Mouse (Mus musculus) heart, postnatal 36 days (tissue): Measurements from ENCODE around the gene BC005561. TPM values are rescaled to one million over a fixed set of nuclear protein-coding genes. Genes with fewer than 3 reads are reported as not detected.
"Not testable (repeated sequence)": the region's sequence is repeated elsewhere in the genome, so short reads cannot be mapped to it uniquely, and the experiment has no call there.

ENCODE experiments used
- DNase-seq, 2 experiments: peaks; one replicate each; pipeline ENCODE4 v3.0.0; 2021 to 2022
- intact Hi-C: fragments of 180-260 bp; cut with DNase I; formaldehyde crosslinking; loops from one replicate; pipeline ENCODE4 v1.15.1; 2025
- total RNA-seq, 2 experiments: library from RNA; stranded (reverse); gene quantifications; 2 replicates each; pipeline ENCODE4 v1.2.3; 2021

BC005561 gene
- 1 to 10 TPM; 4.2 to 5.0 TPM for total RNA-seq

GRCm38 (mm10) chr5:104508195-104508891 lies at the start of gene BC005561:
Gene BC005561, plus strand, starts transcription at chr5:104508352.
- DNase-seq = peak; percentile 87 to 90
- intact Hi-C loops = loop anchor here (5.0 kb wide), 1 partner anchor 64 kb away; no protein-coding TSS in a partner anchor

- intact Hi-C loops = no loop called here
- peak; percentile 81 to 82 for DNase-seq
These were observed 49.1 kb upstream of the BC005561 start, which contains the start of gene Pkd2 for GRCm38 (mm10) chr5:104458832-104459705. Gene Pkd2, plus strand, starts transcription at chr5:104459450.

- intact Hi-C loops = no loop called here
- DNase-seq = peak; percentile 64 to 65
These were observed 48.3 kb upstream of the BC005561 start for GRCm38 (mm10) chr5:104459706-104460455.

GRCm38 (mm10) chr5:104460456-104460838 lies 47.7 kb upstream of the BC005561 start:
- intact Hi-C loops = no loop called here
- peak in 1 of 2 experiments; percentile 26 for DNase-seq

- DNase-seq = peak in 1 of 2 experiments; percentile 8
- intact Hi-C loops = no loop called here
These were observed 47.3 kb upstream of the BC005561 start for GRCm38 (mm10) chr5:104460856-104461255.

- no peak for DNase-seq
- intact Hi-C loops = no loop called here
These were observed 42.9 kb upstream of the BC005561 start for GRCm38 (mm10) chr5:104465279-104465678.

- intact Hi-C loops = no loop called here
- peak; percentile 70 to 71 for DNase-seq
These were observed 42.4 kb upstream of the BC005561 start for GRCm38 (mm10) chr5:104465731-104466130.

- intact Hi-C loops = no loop called here
- no peak for DNase-seq
These were observed 41.3 kb upstream of the BC005561 start for GRCm38 (mm10) chr5:104466816-104467215.

- DNase-seq = no peak
- intact Hi-C loops = no loop called here
These were observed 39.6 kb upstream of the BC005561 start for GRCm38 (mm10) chr5:104468586-104468985.

- intact Hi-C loops = no loop called here
- no peak for DNase-seq
These were observed 37.2 kb upstream of the BC005561 start for GRCm38 (mm10) chr5:104470981-104471391.

GRCm38 (mm10) chr5:104472371-104472770 lies 35.8 kb upstream of the BC005561 start:
- DNase-seq = peak in 1 of 2 experiments; percentile 11
- intact Hi-C loops = no loop called here

- no peak for DNase-seq
- intact Hi-C loops = no loop called here
These were observed 27.8 kb upstream of the BC005561 start for GRCm38 (mm10) chr5:104480367-104480766.

- intact Hi-C loops = no loop called here
These were observed 25.3 kb upstream of the BC005561 start for GRCm38 (mm10) chr5:104482856-104483255.

GRCm38 (mm10) chr5:104491561-104491960 lies 16.6 kb upstream of the BC005561 start:
- intact Hi-C loops = no loop called here
- no peak for DNase-seq

More at GRCm38 (mm10) chr5:104482856-104483255, 25.3 kb upstream of the BC005561 start:
- no peak for DNase-seq

GRCm38 (mm10) chr5:104504883-104505282 lies 3.3 kb upstream of the BC005561 start:
- DNase-seq = no peak
- intact Hi-C loops = loop anchor here (5.0 kb wide), 1 partner anchor 67 kb away; no protein-coding TSS in a partner anchor

- no peak for DNase-seq
- intact Hi-C loops = loop anchor here (5.0 kb wide), 1 partner anchor 64 kb away; no protein-coding TSS in a partner anchor
These were observed 340 bp upstream of the BC005561 start for GRCm38 (mm10) chr5:104507829-104508194.

GRCm38 (mm10) chr5:104511211-104511610 lies 3.1 kb downstream of the BC005561 start:
- intact Hi-C loops = no loop called here
- DNase-seq = no peak

GRCm38 (mm10) chr5:104538612-104539011 lies 30.5 kb downstream of the BC005561 start:
- DNase-seq = no peak
- intact Hi-C loops = no loop called here

- intact Hi-C loops = no loop called here
- no peak for DNase-seq
These were observed 31.2 kb downstream of the BC005561 start for GRCm38 (mm10) chr5:104539331-104539730.

- intact Hi-C loops, DNase-seq: not testable (repeated sequence)
These were observed 59.9 kb downstream of the BC005561 start for GRCm38 (mm10) chr5:104568079-104568478.
